Mouse (Mus musculus) embryonic facial prominence, embryonic 15.5 days (tissue): Measurements from ENCODE around the gene Olfr700. TPM values are rescaled to one million over a fixed set of nuclear protein-coding genes. Genes with fewer than 3 reads are reported as not detected.
"Not testable (repeated sequence)": the region's sequence is repeated elsewhere in the genome, so short reads cannot be mapped to it uniquely, and the experiment has no call there.

Experiments
- ATAC-seq: fragments of 200-750 bp; cut with Nextera tagmentation; 2 replicates; pipeline ENCODE4 v1.8.0; 2017; ENCODE audit warnings: low read depth, moderate TSS enrichment; ENCODE audit not compliant: insufficient number of reproducible peaks, low FRiP score, low TSS enrichment
- H3K27ac ChIP-seq: fragments of 300-500 bp; sonication (generic); replicated peaks from 2 replicates; pipeline ENCODE4 v1.5.1; 2015; ENCODE audit warnings: mild to moderate bottlenecking, inconsistent platforms
- H3K27me3 ChIP-seq: fragments of 300-500 bp; sonication (generic); 2 replicates; pipeline ENCODE4 v1.6.1; 2015; ENCODE audit warnings: inconsistent platforms
- H3K36me3 ChIP-seq: fragments of 300-500 bp; sonication (generic); 2 replicates; pipeline ENCODE4 v1.6.1; 2015; ENCODE audit warnings: mild to moderate bottlenecking, inconsistent platforms
- H3K4me1 ChIP-seq: fragments of 300-500 bp; sonication (generic); 2 replicates; pipeline ENCODE4 v1.6.1; 2015; ENCODE audit warnings: inconsistent platforms
- H3K4me2 ChIP-seq: fragments of 300-500 bp; sonication (generic); replicated peaks from 2 replicates; pipeline ENCODE4 v1.6.1; 2015; ENCODE audit warnings: mild to moderate bottlenecking, inconsistent platforms
- H3K4me3 ChIP-seq: fragments of 300-500 bp; sonication (generic); replicated peaks from 2 replicates; pipeline ENCODE4 v1.5.1; 2015; ENCODE audit warnings: mild to moderate bottlenecking, inconsistent platforms
- H3K9ac ChIP-seq: fragments of 300-500 bp; sonication (generic); 2 replicates; pipeline ENCODE4 v1.6.1; 2015; ENCODE audit warnings: inconsistent platforms
- H3K9me3 ChIP-seq: fragments of 300-500 bp; sonication (generic); replicated peaks from 2 replicates; pipeline ENCODE4 v1.6.1; 2016; ENCODE audit warnings: inconsistent platforms
- WGBS: fragments of 180-500 bp; shearing (Covaris S2); methylation state at CpG from one replicate; pipeline ENCODE4 v1.1.7; 2015; 5-methylcytosine and 5-hydroxymethylcytosine counted together
- polyA plus RNA-seq: library from polyadenylated mRNA; unstranded; fragments of >200 nt; fragmentation: Nextera tagmentation; extraction: Ambion mirVana; gene quantifications from 2 replicates; pipeline ENCODE4 v1.2.1, GENCODE M21; 2015

The Olfr700 gene
- not detected in 2 replicates for polyA plus RNA-seq

GRCm38 (mm10) chr7:106808734-106809133 is at the start of gene Olfr700:
TSS of gene Olfr700 (minus strand) at chr7:106808834.
- Histone ChIP-seq H3K4me1 (no peaks in the 10 kb centered on the region), H3K4me2 (no peak within 1 kb of the TSS), H3K9me3 (no peaks in the 10 kb centered on the region), H3K4me3 (no peak within 1 kb of the TSS), H3K27me3 (no peaks in the 10 kb centered on the region), H3K27ac (no peak within 1 kb of the TSS), H3K9ac (no peak within 1 kb of the TSS), H3K36me3 (no peaks in the 10 kb centered on the region)
- ATAC-seq = no peak
- 83% methylated on average over 1 of the region's 1 CpGs for WGBS

- H3K4me1 ChIP-seq = no peaks in the 10 kb centered on the region
- no peak within 1 kb of the TSS for H3K4me2 ChIP-seq
- H3K9ac ChIP-seq = no peak within 1 kb of the TSS
- ATAC-seq = no peak
- H3K9me3 ChIP-seq = no peaks in the 10 kb centered on the region
- no peaks in the 10 kb centered on the region for H3K27me3 ChIP-seq
- H3K4me3 ChIP-seq = no peak within 1 kb of the TSS
- 58% methylated on average over 2 of the region's 2 CpGs for WGBS
- no peak within 1 kb of the TSS for H3K27ac ChIP-seq
- no peaks in the 10 kb centered on the region for H3K36me3 ChIP-seq
These were observed 34.4 kb upstream of the Olfr700 start, which contains the start of gene Olfr703 for GRCm38 (mm10) chr7:106843060-106843459. TSS of gene Olfr703 (plus strand) at chr7:106843360.

- Histone ChIP-seq H3K27me3 (no peaks in the 10 kb centered on the region), H3K4me1 (no peaks in the 10 kb centered on the region), H3K9ac (no peak within 1 kb of the TSS), H3K4me3 (no peak within 1 kb of the TSS), H3K36me3 (no peaks in the 10 kb centered on the region), H3K4me2 (no peak within 1 kb of the TSS), H3K27ac (no peak within 1 kb of the TSS), H3K9me3 (no peaks in the 10 kb centered on the region)
- no peak for ATAC-seq
These were observed 25.2 kb upstream of the Olfr700 start, which contains the start of gene Olfr702 for GRCm38 (mm10) chr7:106833793-106834192. TSS of gene Olfr702 (minus strand) at chr7:106833893.

- Histone ChIP-seq H3K27me3 (no peaks in the 10 kb centered on the region), H3K4me1 (no peaks in the 10 kb centered on the region), H3K27ac (no peak overlapping the region), H3K36me3 (no peaks in the 10 kb centered on the region), H3K4me2 (no peak overlapping the region), H3K4me3 (no peak overlapping the region), H3K9ac (no peak overlapping the region), H3K9me3 (no peaks in the 10 kb centered on the region)
- ATAC-seq = no peak
These were observed 9.8 kb upstream of the Olfr700 start for GRCm38 (mm10) chr7:106818414-106818813.

GRCm38 (mm10) chr7:106815775-106816174 is 7.1 kb upstream of the Olfr700 start:
- H3K9me3 ChIP-seq = no peaks in the 10 kb centered on the region
- no peak overlapping the region for H3K4me2 ChIP-seq
- H3K27me3 ChIP-seq = no peaks in the 10 kb centered on the region
- no peak overlapping the region for H3K9ac ChIP-seq
- no peak overlapping the region for H3K4me3 ChIP-seq
- H3K27ac ChIP-seq = no peak overlapping the region
- no peaks in the 10 kb centered on the region for H3K36me3 ChIP-seq
- no peak for ATAC-seq
- 60% methylated on average over 2 of the region's 2 CpGs for WGBS
- H3K4me1 ChIP-seq = no peaks in the 10 kb centered on the region

- H3K4me3 ChIP-seq = no peak within 1 kb of the TSS
- H3K36me3 ChIP-seq = no peaks in the 10 kb centered on the region
- no peak within 1 kb of the TSS for H3K4me2 ChIP-seq
- H3K4me1 ChIP-seq = no peaks in the 10 kb centered on the region
- H3K27ac ChIP-seq = no peak within 1 kb of the TSS
- no peaks in the 10 kb centered on the region for H3K9me3 ChIP-seq
- no peak for ATAC-seq
- WGBS = 66% methylated on average over 2 of the region's 2 CpGs
- H3K9ac ChIP-seq = no peak within 1 kb of the TSS
- no peaks in the 10 kb centered on the region for H3K27me3 ChIP-seq
These were observed 5.2 kb upstream of the Olfr700 start, which contains the start of gene Olfr701 for GRCm38 (mm10) chr7:106813829-106814228. TSS of gene Olfr701 (plus strand) at chr7:106814129.

GRCm38 (mm10) chr7:106793098-106793497 is 15.5 kb downstream of the Olfr700 start, which contains the start of gene Olfr699:
TSS of gene Olfr699 (minus strand) at chr7:106793198.
- Histone ChIP-seq H3K9ac (no peak within 1 kb of the TSS), H3K36me3 (no peaks in the 10 kb centered on the region), H3K4me3 (no peak within 1 kb of the TSS), H3K27ac (no peak within 1 kb of the TSS), H3K9me3 (no peaks in the 10 kb centered on the region), H3K4me1 (no peaks in the 10 kb centered on the region), H3K27me3 (no peaks in the 10 kb centered on the region), H3K4me2 (no peak within 1 kb of the TSS)
- WGBS = 81% methylated on average over 1 of the region's 1 CpGs
- no peak for ATAC-seq

GRCm38 (mm10) chr7:106788330-106788729 is 20.3 kb downstream of the Olfr700 start:
- Histone ChIP-seq H3K4me3 (no peak overlapping the region), H3K4me1 (no peaks in the 10 kb centered on the region), H3K4me2 (no peak overlapping the region), H3K9ac (no peak overlapping the region), H3K9me3 (no peaks in the 10 kb centered on the region), H3K27me3 (no peaks in the 10 kb centered on the region), H3K27ac (no peak overlapping the region), H3K36me3 (no peaks in the 10 kb centered on the region)
- ATAC-seq = no peak

- not testable (repeated sequence) for H3K36me3 ChIP-seq, H3K27ac ChIP-seq, H3K4me2 ChIP-seq, H3K9me3 ChIP-seq, ATAC-seq, H3K4me1 ChIP-seq, H3K4me3 ChIP-seq, H3K9ac ChIP-seq, H3K27me3 ChIP-seq
- WGBS = 88% methylated on average over 2 of the region's 2 CpGs
These were observed 47.6 kb downstream of the Olfr700 start for GRCm38 (mm10) chr7:106761008-106761407.

- ATAC-seq = no peak
- no peaks in the 10 kb centered on the region for H3K9me3 ChIP-seq
- H3K9ac ChIP-seq = no peak overlapping the region
- H3K36me3 ChIP-seq = no peaks in the 10 kb centered on the region
- H3K4me1 ChIP-seq = no peaks in the 10 kb centered on the region
- no peak overlapping the region for H3K4me2 ChIP-seq
- no peaks in the 10 kb centered on the region for H3K27me3 ChIP-seq
- no peak overlapping the region for H3K4me3 ChIP-seq
- no peak overlapping the region for H3K27ac ChIP-seq
- 89% methylated on average over 2 of the region's 2 CpGs for WGBS
These were observed 49.8 kb downstream of the Olfr700 start for GRCm38 (mm10) chr7:106758800-106759199.
